Mouse (Mus musculus) liver, embryonic 12.5 days (tissue): ENCODE data around the gene Ifnl3. TPM values are rescaled to one million over a fixed set of nuclear protein-coding genes. Genes with fewer than 3 reads are reported as not detected.
"Not testable (repeated sequence)": the region's sequence is repeated elsewhere in the genome, so short reads cannot be mapped to it uniquely, and the experiment has no call there.

Experiments used
- ATAC-seq: fragments of 200-750 bp; cut with Nextera tagmentation; 2 replicates; pipeline ENCODE4 v1.8.0; 2017; ENCODE audit warnings: moderate number of reproducible peaks, mild to moderate bottlenecking, moderate library complexity
- H3K27ac ChIP-seq: fragments of 300-500 bp; sonication (generic); 2 replicates; pipeline ENCODE4 v1.5.1; 2016; ENCODE audit warnings: mild to moderate bottlenecking
- H3K27me3 ChIP-seq: fragments of 300-500 bp; sonication (generic); replicated peaks from 2 replicates; pipeline ENCODE4 v1.6.1; 2016; ENCODE audit warnings: mild to moderate bottlenecking, moderate library complexity
- H3K36me3 ChIP-seq: fragments of 300-500 bp; sonication (generic); 2 replicates; pipeline ENCODE4 v1.6.1; 2016; ENCODE audit warnings: mild to moderate bottlenecking, moderate library complexity
- H3K4me1 ChIP-seq: fragments of 300-500 bp; sonication (generic); 2 replicates; pipeline ENCODE4 v1.6.1; 2016
- H3K4me2 ChIP-seq: fragments of 300-500 bp; sonication (generic); 2 replicates; pipeline ENCODE4 v1.6.1; 2016; ENCODE audit warnings: mild to moderate bottlenecking, moderate library complexity
- H3K4me3 ChIP-seq: fragments of 300-500 bp; sonication (generic); 2 replicates; pipeline ENCODE4 v1.5.1; 2016; ENCODE audit warnings: mild to moderate bottlenecking, moderate library complexity
- H3K9ac ChIP-seq: fragments of 300-500 bp; sonication (generic); 2 replicates; pipeline ENCODE4 v1.6.1; 2016; ENCODE audit warnings: mild to moderate bottlenecking, moderate library complexity
- H3K9me3 ChIP-seq: fragments of 300-500 bp; sonication (generic); replicated peaks from 2 replicates; pipeline ENCODE4 v1.6.1; 2016; ENCODE audit warnings: mild to moderate bottlenecking, moderate library complexity
- WGBS: fragments of 180-500 bp; shearing (Covaris S2); methylation state at CpG from one replicate; pipeline ENCODE4 v1.1.7; 2016; ENCODE audit not compliant: insufficient replicate concordance; 5-methylcytosine and 5-hydroxymethylcytosine counted together
- polyA plus RNA-seq: library from polyadenylated mRNA; unstranded; fragments of >200 nt; fragmentation: Nextera tagmentation; extraction: Ambion mirVana; gene quantifications from 2 replicates; pipeline ENCODE4 v1.2.1, GENCODE M21; 2016

The Ifnl3 gene
- polyA plus RNA-seq: not detected in 2 replicates

DNA sequence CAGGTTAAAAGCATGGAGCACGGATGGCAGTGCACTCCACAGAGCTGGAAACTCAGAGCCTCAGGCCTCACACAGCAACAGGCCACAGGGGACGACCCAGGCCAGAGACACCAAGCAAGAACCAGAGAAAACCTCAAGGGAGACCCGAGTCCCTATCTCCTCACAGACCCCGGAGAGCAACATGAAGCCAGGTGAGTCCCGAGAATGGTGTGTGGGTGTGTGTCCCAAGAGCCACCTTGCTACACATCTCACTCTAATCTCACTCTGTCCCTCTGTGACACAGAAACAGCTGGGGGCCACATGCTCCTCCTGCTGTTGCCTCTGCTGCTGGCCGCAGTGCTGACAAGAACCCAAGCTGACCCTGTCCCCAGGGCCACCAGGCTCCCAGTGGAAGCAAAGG, at the start of gene Ifnl3:
Gene Ifnl3, plus strand, starts transcription at position 301 of the 400 bp plus-strand sequence.
- H3K9ac ChIP-seq, H3K27me3 ChIP-seq, H3K4me2 ChIP-seq, H3K27ac ChIP-seq, H3K4me1 ChIP-seq, H3K9me3 ChIP-seq, H3K4me3 ChIP-seq, ATAC-seq, H3K36me3 ChIP-seq: not testable (repeated sequence)
- WGBS: 55% methylated on average over 5 of the region's 6 CpGs

- WGBS: 77% methylated on average over 6 of the region's 6 CpGs
- Histone ChIP-seq H3K36me3 (no peaks in the 10 kb centered on the region), H3K9me3 (no peaks in the 10 kb centered on the region), H3K9ac (no peak overlapping the region), H3K4me1 (no peaks in the 10 kb centered on the region), H3K4me2 (no peak overlapping the region), H3K4me3 (no peak overlapping the region), H3K27me3 (0 out of 2 replicates have a peak, but pooled peaks cover 6% of the 10 kb centered on the region), H3K27ac (no peak overlapping the region)
- ATAC-seq: no peak
Observed at GRCm38 (mm10) chr7:28476191-28476590, 46.4 kb upstream of the Ifnl3 start.

- H3K4me2 ChIP-seq: no peak overlapping the region
- 67% methylated on average over 5 of the region's 5 CpGs for whole genome bisulfite sequencing
- no peaks in the 10 kb centered on the region for H3K4me1 ChIP-seq
- no peak for ATAC-seq
- H3K27ac ChIP-seq: no peak overlapping the region
- no peak overlapping the region for H3K9ac ChIP-seq
- 0 out of 2 replicates have a peak, but pooled peaks cover 6% of the 10 kb centered on the region for H3K27me3 ChIP-seq
- no peaks in the 10 kb centered on the region for H3K36me3 ChIP-seq
- H3K4me3 ChIP-seq: no peak overlapping the region
- no peaks in the 10 kb centered on the region for H3K9me3 ChIP-seq
Observed at GRCm38 (mm10) chr7:28477363-28477762, 45.3 kb upstream of the Ifnl3 start.

- WGBS: 5% methylated on average over 8 of the region's 8 CpGs
- Histone ChIP-seq H3K27ac (no peak overlapping the region), H3K27me3 (0 out of 2 replicates have a peak, but pooled peaks cover 6% of the 10 kb centered on the region), H3K9me3 (no peaks in the 10 kb centered on the region), H3K4me3 (no peak overlapping the region), H3K4me2 (no peak overlapping the region), H3K4me1 (no peaks in the 10 kb centered on the region), H3K9ac (no peak overlapping the region), H3K36me3 (no peaks in the 10 kb centered on the region)
- ATAC-seq: no peak
Observed at GRCm38 (mm10) chr7:28478854-28479253, 43.8 kb upstream of the Ifnl3 start.

GRCm38 (mm10) chr7:28482854-28483253, 39.8 kb upstream of the Ifnl3 start:
- Histone ChIP-seq H3K4me1 (peaks cover 5% of the 10 kb centered on the region), H3K4me2 (no peak overlapping the region), H3K4me3 (no peak overlapping the region), H3K27ac (no peak overlapping the region), H3K27me3 (peaks cover 13% of the 10 kb centered on the region), H3K9ac (no peak overlapping the region), H3K9me3 (no peaks in the 10 kb centered on the region), H3K36me3 (no peaks in the 10 kb centered on the region)
- ATAC-seq: no peak
- 74% methylated on average over 11 of the region's 11 CpGs for WGBS

DNA sequence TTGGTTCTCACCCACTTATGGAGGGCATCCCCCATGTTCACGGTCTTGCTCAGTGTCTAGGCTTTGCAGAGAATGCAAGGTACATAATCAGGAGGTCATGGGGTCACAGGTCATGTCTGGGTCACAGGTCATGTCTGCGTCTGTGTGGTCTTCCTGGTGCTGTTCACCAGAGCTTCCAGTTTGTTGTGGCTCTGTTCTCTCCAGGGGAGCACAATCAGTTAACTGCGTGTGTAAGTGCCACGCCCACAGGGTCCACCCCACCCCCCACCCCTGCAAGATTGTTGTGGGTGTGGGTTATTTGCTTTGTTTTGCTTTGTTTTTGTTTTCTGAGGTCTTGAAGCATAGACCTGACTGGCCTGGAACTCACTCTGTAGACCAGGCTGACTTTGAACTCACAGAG, 38.4 kb upstream of the Ifnl3 start:
- peaks cover 10% of the 10 kb centered on the region for H3K4me1 ChIP-seq
- no peaks in the 10 kb centered on the region for H3K36me3 ChIP-seq
- ATAC-seq: no peak
- H3K27me3 ChIP-seq: peaks cover 13% of the 10 kb centered on the region
- no peak overlapping the region for H3K4me2 ChIP-seq
- H3K27ac ChIP-seq: no peak overlapping the region
- 37% methylated on average over 4 of the region's 4 CpGs for WGBS
- H3K9ac ChIP-seq: no peak overlapping the region
- H3K9me3 ChIP-seq: no peaks in the 10 kb centered on the region
- H3K4me3 ChIP-seq: no peak overlapping the region

- H3K4me3 ChIP-seq: no peak overlapping the region
- no peaks in the 10 kb centered on the region for H3K36me3 ChIP-seq
- no peak overlapping the region for H3K27ac ChIP-seq
- H3K9ac ChIP-seq: no peak overlapping the region
- no peak for ATAC-seq
- peak overlapping the region; percentile 38 for H3K4me2 ChIP-seq
- H3K9me3 ChIP-seq: no peaks in the 10 kb centered on the region
- H3K4me1 ChIP-seq: peaks cover 10% of the 10 kb centered on the region
- WGBS: 8% methylated on average over 16 of the region's 16 CpGs
- peaks cover 11% of the 10 kb centered on the region for H3K27me3 ChIP-seq
Observed at GRCm38 (mm10) chr7:28488030-28488491, 34.6 kb upstream of the Ifnl3 start.

- H3K27ac ChIP-seq: no peak overlapping the region
Observed at GRCm38 (mm10) chr7:28490410-28490809, 32.2 kb upstream of the Ifnl3 start.

GRCm38 (mm10) chr7:28490903-28491302, 31.7 kb upstream of the Ifnl3 start:
- H3K4me3 ChIP-seq: no peak overlapping the region
- H3K9me3 ChIP-seq: no peaks in the 10 kb centered on the region
- no peak overlapping the region for H3K27ac ChIP-seq
- peaks cover 6% of the 10 kb centered on the region for H3K4me1 ChIP-seq
- no peak overlapping the region for H3K9ac ChIP-seq
- peaks cover 14% of the 10 kb centered on the region for H3K27me3 ChIP-seq
- no peak for ATAC-seq
- peak overlapping the region; percentile 17; the same call in 1 of the 2 replicates for H3K4me2 ChIP-seq
- 45% methylated on average over 14 of the region's 14 CpGs for WGBS
- no peaks in the 10 kb centered on the region for H3K36me3 ChIP-seq

More at GRCm38 (mm10) chr7:28490410-28490809, 32.2 kb upstream of the Ifnl3 start:
- no peaks in the 10 kb centered on the region for H3K9me3 ChIP-seq
- H3K27me3 ChIP-seq: peaks cover 14% of the 10 kb centered on the region
- H3K4me2 ChIP-seq: peak overlapping the region; percentile 17; the same call in 1 of the 2 replicates
- no peak overlapping the region for H3K4me3 ChIP-seq
- H3K9ac ChIP-seq: no peak overlapping the region
- 3% methylated on average over 10 of the region's 10 CpGs for WGBS
- peaks cover 6% of the 10 kb centered on the region for H3K4me1 ChIP-seq
- no peaks in the 10 kb centered on the region for H3K36me3 ChIP-seq
- ATAC-seq: no peak

- WGBS: 71% methylated on average over 8 of the region's 8 CpGs
Observed at GRCm38 (mm10) chr7:28492310-28492709, 30.3 kb upstream of the Ifnl3 start.

DNA sequence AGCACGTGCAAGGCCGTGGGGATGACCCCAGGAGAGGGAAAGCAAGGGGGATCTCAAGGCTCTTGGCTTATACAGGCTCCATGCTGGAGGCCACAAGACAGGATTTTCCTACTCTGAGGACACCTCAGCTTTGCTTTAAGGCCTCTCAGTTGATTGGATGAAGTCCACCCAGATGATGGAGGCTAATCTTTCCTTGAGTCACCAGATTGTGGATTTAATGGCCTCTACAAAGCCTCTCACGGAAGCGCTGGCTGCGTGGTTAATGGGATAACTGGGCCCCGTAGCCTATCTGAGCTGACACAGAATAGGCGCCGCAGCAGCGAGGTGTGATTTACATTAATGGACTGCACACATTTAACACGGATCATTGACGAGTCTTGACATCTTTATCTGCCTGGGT, 27.2 kb upstream of the Ifnl3 start:
- Histone ChIP-seq H3K9ac (no peak overlapping the region), H3K27me3 (0 out of 2 replicates have a peak, but pooled peaks cover 3% of the 10 kb centered on the region), H3K9me3 (no peaks in the 10 kb centered on the region), H3K4me2 (no peak overlapping the region), H3K36me3 (no peaks in the 10 kb centered on the region), H3K4me3 (no peak overlapping the region), H3K27ac (no peak overlapping the region), H3K4me1 (no peaks in the 10 kb centered on the region)
- WGBS: 65% methylated on average over 11 of the region's 11 CpGs
- no peak for ATAC-seq

More at GRCm38 (mm10) chr7:28492310-28492709, 30.3 kb upstream of the Ifnl3 start:
- H3K36me3 ChIP-seq: no peaks in the 10 kb centered on the region
- peaks cover 13% of the 10 kb centered on the region for H3K27me3 ChIP-seq
- H3K9me3 ChIP-seq: no peaks in the 10 kb centered on the region
- no peak overlapping the region for H3K4me3 ChIP-seq
- no peak overlapping the region for H3K27ac ChIP-seq
- no peak overlapping the region for H3K4me2 ChIP-seq
- no peak for ATAC-seq
- H3K4me1 ChIP-seq: peaks cover 6% of the 10 kb centered on the region
- no peak overlapping the region for H3K9ac ChIP-seq

DNA sequence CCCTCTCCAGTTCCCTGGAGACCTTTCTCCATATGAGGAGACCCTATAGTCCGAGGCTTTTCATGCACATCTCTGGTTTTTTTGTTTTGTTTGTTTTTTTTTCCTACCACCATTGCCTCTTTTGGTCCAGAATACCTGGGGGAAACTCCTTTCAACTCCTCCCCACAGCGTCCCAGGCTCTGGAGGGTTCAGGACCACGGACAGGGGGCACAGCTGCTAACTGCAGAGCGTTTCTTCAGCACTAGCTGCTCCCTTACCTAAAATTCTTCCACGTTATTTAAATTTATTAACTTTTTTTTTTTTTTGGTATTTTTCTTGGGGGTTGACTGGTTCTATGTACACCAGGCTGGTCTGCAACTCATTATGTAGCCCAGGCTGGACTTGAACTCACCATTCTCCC, 17.1 kb upstream of the Ifnl3 start:
- 4% methylated on average over 5 of the region's 5 CpGs for WGBS
- ATAC-seq: no peak
- H3K9me3 ChIP-seq: no peaks in the 10 kb centered on the region
- no peak overlapping the region for H3K27ac ChIP-seq
- no peak overlapping the region for H3K4me3 ChIP-seq
- no peaks in the 10 kb centered on the region for H3K36me3 ChIP-seq
- H3K4me1 ChIP-seq: no peaks in the 10 kb centered on the region
- H3K4me2 ChIP-seq: no peak overlapping the region
- H3K9ac ChIP-seq: no peak overlapping the region
- no peaks in the 10 kb centered on the region for H3K27me3 ChIP-seq

GRCm38 (mm10) chr7:28509121-28509520, 13.5 kb upstream of the Ifnl3 start:
- H3K4me3 ChIP-seq, H3K4me1 ChIP-seq, H3K36me3 ChIP-seq, ATAC-seq, H3K27ac ChIP-seq, H3K27me3 ChIP-seq, H3K9me3 ChIP-seq, H3K9ac ChIP-seq, H3K4me2 ChIP-seq: not testable (repeated sequence)
- 67% methylated on average over 2 of the region's 2 CpGs for WGBS
